Mouse (Mus musculus): ENCODE measurements around the gene Kdsr.

The Kdsr gene

DNA sequence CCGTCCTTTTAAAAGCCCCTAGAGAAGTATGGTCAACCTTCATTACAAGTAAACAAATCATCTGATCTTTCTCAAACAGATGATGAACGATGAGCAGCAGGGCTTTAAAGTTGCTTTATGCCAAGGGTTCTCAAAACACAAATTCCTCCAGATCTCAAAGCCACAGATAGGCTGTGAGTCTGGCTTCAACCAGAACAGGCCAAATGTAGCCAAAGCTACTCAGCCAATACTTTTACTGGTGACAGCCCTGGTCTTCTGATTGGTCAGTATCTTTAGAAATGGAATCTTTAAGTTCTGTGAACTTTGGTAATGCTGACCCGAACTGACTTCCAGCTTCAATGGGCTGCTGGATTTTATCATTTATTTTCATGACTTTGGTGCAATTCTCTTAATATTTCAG lies 56.3 kb downstream of the Kdsr start:
- in situ Hi-C loops (cut with MboI; ENCODE audit: unreplicated experiment in 2 of 2): loop anchor here in 1 of 2 experiments (10.0 to 25.0 kb wide), 2 partner anchors 48 to 541 kb away; partner anchors contain the start of gene Phlpp1

DNA sequence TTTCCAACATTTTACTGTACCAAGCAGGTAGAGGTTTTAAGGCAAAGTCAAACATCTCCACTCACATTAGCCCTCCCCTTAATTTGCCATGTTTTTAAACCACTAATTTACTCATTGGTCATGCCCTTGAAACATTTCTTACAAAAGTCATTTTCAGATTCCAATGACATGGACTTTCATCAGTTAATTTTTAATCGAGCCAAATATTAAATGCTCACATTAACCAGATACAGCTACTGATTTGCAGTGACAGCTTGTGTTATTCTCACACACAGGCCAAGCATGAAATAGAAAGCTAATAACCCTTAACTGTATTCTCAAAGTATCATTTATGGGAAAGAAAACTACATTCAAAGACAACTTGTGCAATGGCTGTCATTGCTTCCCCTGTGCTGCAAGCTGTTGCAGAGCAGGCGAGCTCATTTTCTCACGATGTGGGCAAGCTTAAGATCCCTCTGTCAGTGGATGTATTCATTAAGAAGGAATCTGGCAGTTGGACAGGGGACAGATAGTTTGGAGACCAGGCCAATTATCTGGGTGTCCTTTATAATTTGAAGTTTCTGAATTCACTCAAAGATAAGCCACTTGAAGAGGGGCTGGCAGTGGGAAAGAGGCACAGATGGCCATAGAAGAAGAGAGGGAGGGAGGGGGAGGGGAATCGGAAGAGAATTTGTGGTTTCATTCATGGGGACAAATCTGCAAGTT lies 56.9 kb downstream of the Kdsr start:
- in situ Hi-C loops (cut with MboI; ENCODE audit: unreplicated experiment in 2 of 2): loop anchor here in 1 of 2 experiments (10.0 to 25.0 kb wide), 2 partner anchors 48 to 540 kb away; partner anchors contain the start of gene Phlpp1

DNA sequence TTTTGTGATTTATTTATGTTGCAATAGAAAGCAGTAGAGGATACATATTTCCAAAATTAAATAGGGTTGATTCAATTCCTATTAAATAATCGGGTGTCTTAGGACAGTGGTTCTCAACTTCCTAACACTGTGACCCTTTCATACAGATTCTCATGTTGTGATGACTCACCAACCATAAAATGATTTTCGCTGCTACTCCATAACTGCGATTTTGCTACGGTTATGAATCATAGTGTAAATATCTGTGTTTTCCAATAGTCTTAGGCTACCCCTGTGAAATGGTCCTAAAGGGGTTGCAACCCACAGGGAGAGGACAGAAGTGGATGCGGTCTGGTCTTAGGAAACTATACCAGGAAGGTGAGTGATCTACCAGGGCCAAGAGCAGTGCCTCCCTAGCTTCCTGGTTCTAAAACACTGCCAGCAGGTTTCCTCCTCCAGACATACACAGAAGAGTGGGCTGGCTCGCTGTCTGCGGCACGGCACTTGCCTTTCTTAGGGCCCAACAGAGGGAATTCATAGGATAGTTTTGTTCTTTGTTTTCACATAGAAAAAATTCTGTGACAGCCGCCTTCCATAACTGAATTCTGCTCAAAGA lies 58.9 kb downstream of the Kdsr start:
- in situ Hi-C loops (cut with MboI; ENCODE audit: unreplicated experiment in 2 of 2): loop anchor here in 1 of 2 experiments (10.0 to 25.0 kb wide), 2 partner anchors 46 to 538 kb away; partner anchors contain the start of gene Phlpp1

DNA sequence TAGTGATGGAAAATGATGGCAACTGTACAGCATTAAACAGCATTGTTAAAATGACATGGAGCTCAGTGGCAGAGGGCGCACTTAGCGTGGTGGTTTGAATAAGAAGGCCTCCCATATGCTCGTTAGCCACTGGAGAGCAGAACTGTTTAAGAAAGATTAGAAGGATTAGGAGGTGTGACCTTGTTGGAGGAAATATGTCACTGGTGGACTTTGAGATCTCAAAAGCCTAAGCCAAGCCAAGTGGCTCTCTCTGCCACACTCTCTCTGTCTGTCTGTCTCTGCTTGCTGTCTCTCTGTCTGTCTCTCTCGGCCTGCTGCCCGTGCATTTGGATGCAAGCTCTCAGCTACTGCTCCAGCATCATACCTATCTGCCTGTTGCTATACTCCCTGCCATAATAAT lies 63.1 kb downstream of the Kdsr start:
- in situ Hi-C loops (cut with MboI; ENCODE audit: unreplicated experiment in 2 of 2): no loop called here

DNA sequence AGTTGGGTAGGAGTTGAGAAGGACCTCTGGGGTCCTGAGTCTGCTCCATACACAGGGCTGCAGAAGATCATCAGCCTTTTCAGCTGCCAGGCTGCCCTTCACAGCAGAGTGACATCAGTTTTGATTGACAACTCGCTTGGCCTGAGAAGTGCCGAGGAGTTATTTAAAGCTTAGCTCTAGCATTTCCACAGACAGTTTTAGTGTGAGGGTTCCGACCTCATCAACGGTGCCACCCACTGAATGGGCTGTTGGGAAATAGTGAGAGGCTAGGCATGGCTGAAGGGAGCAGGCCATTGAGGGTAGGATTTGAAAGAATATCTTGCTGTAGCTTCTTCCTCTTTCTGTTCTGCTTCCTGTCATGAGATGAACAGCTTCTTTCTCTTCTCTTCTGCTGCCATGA lies 63.9 kb downstream of the Kdsr start:
- in situ Hi-C loops (cut with MboI; ENCODE audit: unreplicated experiment in 2 of 2): no loop called here

DNA sequence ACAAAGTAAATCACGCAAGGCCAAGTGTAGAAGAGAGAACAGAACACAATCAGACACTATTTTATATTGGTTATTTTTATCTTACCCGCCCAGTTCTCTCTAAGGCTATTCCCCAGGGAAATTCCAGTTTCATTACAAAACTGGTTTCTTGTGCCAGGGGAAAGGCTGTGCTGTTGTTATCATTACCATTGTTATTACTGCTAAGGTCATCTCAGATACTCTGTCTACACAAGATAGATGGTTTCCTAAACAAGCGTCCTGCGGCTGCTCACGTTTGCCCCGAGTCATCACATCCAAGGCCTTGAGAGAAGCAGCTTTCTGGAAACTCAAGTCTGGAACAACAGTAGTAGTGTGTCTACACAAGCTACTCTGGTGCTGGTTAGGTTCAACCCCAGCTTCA lies 65.2 kb downstream of the Kdsr start:
- in situ Hi-C loops (cut with MboI; ENCODE audit: unreplicated experiment in 2 of 2): no loop called here

DNA sequence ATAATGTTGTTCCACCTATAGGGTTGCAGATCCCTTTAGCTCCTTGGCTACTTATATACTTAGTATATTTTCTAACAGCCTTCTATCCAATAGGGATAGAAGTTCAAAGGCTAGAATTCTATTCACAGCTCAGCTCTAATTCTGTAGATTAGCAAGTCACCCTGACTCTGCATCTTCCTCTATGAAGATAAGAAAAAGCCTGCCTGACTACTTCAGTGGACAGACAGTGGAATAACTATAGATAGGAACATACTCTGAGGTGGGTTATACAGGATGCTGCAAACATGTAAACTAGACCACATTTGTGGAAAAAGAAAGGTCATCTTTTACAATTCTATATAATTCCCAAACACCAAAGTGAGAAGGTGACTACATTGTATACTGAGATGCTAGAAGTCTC lies 66.9 kb downstream of the Kdsr start:
- in situ Hi-C loops (cut with MboI; ENCODE audit: unreplicated experiment in 2 of 2): no loop called here

DNA sequence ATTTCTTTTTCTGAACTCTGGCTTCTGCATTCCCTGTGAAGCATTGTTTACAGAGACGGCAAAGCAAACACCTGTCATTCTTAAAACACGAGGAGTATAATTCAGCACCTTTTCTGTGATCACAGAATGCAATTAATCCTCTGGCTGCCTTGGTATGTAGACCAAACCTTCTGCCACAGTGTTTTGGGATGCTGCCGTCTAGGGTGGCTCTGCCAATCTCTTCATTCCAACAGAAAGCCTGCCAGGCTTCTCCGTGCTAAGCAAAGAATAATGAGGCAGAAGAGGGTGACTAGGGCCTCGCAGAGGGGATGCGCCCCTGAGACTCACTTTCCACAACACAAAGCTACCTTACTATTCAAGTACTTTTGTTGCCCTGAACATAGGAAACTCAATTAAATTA lies 68.6 kb downstream of the Kdsr start:
- in situ Hi-C loops (cut with MboI; ENCODE audit: unreplicated experiment in 2 of 2): no loop called here

DNA sequence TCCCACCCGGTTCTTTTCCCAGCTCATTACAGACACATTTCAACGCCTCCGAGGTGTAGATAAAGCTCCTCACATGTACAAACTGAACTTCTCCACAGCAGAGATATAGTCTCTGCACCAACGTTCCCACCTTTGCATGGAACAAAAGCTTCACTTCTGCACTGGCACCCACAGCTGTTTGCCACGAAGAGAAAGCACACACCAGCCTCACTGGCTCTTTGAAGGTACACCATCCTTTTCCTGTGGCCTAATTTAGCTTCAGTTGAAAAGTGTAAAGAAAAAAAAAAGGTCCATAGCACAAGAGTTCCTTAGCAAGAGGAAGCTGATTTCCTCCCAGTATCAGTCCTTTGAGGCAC lies 71.4 kb downstream of the Kdsr start:
- in situ Hi-C loops (cut with MboI; ENCODE audit: unreplicated experiment in 2 of 2): no loop called here

DNA sequence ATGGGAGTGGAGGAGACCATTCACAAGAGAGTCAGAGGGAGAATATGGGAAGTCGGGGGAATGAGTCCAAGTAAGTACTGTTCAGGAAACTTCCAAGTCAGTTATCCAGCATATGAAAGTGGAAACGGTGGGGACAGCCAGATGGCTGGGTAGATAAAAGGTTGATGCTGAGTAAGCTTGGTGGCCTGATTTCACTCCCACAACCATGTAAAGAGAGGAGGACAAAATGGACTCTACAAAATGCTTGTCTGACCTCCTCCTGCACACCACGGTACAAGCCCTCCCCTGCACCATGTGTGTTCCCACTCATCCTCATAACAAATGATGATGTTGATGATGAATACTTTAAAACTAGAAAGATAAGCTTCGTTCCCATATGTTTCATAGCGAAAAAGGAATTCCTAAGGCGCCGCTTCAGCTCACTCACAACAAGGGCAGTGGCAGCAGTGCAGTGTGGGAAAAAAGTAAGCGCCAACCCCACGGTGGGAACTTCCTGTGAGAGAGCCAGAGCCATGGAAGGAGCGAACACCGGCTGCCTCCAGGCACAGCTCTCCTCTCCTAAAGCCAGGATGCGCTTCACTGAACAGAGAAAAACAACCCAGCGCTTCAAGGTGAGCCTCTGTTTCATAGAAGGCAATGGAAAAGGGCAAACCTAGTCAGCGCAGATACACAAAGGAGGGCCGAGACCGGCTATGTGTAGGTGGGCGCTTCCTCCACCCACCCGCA lies 71.9 kb downstream of the Kdsr start:
- in situ Hi-C loops (cut with MboI; ENCODE audit: unreplicated experiment in 2 of 2): no loop called here

DNA sequence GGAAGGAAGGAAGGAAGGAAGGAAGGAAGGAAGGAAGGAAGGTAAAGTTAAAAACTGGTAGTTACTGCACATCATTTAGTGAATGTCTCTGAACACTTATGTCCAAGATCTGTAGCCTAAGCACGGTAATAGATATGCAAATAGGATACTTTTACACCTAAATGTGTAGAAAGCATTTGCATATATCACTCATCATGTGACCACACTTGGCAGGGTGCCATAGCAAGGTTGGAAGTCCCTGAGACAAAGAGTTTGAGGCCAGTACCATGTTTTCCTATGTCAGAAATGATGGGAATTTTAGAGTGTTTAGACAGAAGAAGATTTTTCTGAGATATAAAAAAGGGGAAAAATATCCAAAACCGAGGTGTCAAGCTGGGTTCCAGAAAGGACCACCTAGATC lies 73.8 kb downstream of the Kdsr start:
- in situ Hi-C loops (cut with MboI; ENCODE audit: unreplicated experiment in 2 of 2): no loop called here

DNA sequence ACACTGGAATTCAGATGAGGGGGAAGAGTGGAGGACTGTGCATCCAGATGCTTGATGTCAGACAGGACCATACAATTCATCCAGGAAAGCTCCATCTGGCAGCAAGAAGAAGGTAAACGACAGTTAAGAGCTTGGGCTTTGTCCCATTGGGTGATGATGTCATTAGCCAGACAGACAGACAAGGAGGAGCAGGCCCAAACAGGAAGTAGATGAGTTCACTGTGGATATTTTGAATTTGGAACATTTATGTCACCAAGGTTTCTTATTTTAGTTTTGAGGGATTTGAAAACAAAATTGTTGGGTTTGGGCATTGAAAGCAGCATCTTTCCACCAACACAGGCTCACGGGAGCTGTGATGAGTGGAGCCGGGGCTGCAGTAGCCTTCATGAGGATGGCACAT lies 75.0 kb downstream of the Kdsr start:
- in situ Hi-C loops (cut with MboI; ENCODE audit: unreplicated experiment in 2 of 2): no loop called here

DNA sequence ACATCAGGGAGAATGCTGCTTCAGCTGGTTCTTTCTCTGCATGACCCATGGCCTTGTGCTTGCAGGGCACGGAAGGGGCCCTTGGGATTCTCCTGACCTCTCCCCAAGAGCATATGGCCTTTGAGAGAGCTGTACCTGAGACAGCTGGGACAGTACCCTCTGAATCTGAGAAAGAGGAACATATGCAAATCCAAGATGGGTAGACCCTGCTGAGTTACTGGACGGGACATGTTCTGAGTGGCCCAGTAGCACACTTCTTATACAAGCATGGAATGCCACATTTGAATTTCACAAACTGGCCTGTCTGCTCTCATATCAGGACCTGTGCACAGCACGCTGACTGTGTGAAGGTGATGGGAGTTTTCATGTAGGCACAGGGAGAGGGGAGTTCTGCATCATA lies 76.7 kb downstream of the Kdsr start:
- in situ Hi-C loops (cut with MboI; ENCODE audit: unreplicated experiment in 2 of 2): no loop called here

DNA sequence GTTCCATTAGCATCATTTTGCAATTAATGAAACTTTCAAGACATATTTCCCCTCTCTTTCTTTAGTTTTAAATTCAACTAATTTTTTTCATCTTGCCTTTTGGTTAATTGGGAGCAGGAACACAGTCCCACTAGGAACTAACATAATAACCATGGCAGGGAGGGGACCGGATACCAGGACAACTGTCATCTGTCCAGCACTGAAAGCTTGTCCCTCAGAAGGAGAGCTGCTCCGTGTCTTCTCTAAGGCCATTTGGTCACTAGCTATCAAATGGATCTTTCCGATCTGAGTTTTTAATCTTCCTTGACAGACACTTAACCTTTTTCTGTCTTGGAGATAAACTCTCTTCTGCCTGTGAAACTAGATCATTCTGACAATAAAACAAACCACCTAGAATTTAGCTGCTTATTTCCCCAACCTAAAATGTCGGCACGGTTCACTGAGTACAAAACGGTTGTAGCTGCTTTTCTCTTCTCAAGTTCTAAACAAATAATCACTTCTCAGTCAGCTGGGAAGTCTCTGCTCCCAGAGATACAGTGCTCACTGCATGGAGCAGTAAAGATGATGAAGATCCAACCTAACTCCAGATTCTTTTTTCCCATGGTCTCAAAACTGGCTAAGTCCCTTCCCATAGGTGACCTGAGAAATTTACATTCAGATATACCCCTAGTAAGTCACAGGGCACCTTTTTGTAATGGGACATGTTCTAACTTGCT lies 79.6 kb downstream of the Kdsr start:
- in situ Hi-C loops (cut with MboI; ENCODE audit: unreplicated experiment in 2 of 2): no loop called here

DNA sequence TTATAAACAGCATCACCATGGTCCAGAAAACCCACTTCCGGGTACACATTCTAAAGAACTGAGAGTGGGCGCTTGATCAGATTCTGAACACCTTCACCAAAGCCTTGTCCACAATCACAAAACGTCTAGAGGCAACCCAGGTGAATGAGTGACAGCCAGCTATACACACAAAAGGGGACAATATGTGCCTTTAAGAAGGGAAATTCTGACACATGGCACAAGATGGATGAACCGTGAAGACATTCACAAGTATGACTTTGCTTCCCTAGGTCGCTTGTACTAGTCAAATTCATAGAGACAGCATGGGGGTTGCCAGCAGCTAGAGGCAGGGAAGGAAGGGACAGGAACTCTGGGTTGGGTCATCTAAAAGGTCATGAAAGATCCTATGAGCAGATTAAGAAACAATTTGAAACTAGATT lies 81.5 kb downstream of the Kdsr start:
- in situ Hi-C loops (cut with MboI; ENCODE audit: unreplicated experiment in 2 of 2): no loop called here
